Mouse (Mus musculus): ENCODE results near the gene Gpr156. TPM values are rescaled to one million over a fixed set of nuclear protein-coding genes. Genes with fewer than 3 reads are reported as not detected.
A peak's percentile ranks its signal among the peaks of the same experiment; 100 is the strongest.

Gene Gpr156
- total RNA-seq (2021), result under 1 TPM in 1 of 2 experiments, not detected in 1; 0.07 TPM
- long read RNA-seq, experiment 1, result 0 reads
- long read RNA-seq, experiment 2, result 0 reads

DNA sequence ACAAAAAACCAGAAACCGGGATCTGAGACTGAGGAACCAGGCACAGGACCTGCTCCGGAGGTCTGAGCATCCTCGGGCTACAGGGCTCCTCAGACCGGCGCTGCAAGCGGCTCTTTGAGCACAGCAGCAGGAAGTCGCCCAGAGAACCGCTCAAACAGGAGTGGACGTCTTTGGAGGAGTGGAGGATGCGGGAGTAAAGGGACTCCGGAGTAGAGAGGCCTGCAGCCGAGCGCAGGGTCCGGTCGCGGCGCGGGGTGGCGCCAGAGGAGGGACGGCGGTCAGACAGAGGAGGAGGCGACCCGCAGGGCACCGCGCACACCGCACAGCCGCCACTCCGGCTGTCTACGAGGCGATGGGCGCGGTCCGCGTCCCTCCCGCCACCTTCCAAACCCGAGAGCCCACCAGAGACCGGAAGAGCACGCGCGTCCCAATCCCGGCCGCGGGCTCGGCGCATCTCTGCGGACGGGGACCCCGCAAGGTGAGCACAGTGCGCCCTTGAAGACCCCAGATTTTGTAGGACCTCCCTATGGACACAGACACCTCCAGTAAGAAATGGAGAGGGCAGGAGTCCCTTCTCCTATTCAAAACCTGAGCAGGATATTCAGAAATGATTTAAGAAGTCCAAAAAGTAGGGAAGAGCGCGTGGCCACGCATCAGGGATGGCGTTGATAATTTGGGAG, at the start of gene Gpr156:
Gene Gpr156 (plus strand): TSS at position 359 of the 680 bp plus-strand sequence.
- peak; percentile 55 to 63 for DNase-seq

DNA sequence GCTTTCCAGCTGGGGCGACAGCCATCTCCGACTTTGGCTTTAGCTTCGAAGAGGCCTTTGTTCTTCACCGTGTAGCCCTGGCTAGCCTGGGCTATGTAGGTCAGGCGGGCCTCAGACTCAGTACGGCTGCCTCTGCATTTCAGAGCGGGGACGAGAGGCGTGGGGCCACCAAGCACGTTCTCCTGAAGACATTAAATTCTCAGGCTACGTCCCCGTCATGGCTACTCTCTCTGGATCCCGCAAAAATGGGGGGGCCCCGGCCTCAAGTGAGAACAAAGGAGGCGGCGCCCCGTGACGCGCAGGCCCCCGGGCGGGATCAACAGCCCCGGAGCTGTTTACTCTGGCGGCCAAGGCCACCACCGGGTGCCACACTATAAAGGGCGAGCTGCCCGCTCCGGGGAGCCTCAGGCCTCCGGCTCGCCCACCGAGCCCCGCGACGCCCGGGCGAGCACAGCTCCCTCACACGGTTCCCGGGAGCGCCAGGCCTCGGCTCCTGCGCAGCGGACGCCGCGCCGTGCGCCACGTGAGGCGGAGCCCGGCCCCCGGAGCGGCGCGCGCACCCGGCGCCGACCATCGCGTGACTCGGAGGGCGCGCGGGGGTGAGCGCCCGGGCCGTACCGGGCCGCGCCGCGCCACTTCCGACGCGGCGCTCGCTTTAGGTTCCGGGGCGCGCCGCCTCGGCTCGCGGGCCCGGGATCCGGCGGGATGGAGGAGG, 48.3 kb upstream of the Gpr156 start, which contains the start of gene Lrrc58:
Gene Lrrc58 (plus strand): TSS at position 599 of the 715 bp plus-strand sequence.
- peak; percentile 90 to 93 for DNase-seq
- intact Hi-C loops (cut with DNase I), result loop anchor here (2.0 to 5.0 kb wide), 4 partner anchors 56 to 219 kb away; partner anchors contain the start of gene Gsk3b

More for the DNA sequence above, at the start of gene Gpr156:
- intact Hi-C loops (cut with DNase I), result no loop called here

DNA sequence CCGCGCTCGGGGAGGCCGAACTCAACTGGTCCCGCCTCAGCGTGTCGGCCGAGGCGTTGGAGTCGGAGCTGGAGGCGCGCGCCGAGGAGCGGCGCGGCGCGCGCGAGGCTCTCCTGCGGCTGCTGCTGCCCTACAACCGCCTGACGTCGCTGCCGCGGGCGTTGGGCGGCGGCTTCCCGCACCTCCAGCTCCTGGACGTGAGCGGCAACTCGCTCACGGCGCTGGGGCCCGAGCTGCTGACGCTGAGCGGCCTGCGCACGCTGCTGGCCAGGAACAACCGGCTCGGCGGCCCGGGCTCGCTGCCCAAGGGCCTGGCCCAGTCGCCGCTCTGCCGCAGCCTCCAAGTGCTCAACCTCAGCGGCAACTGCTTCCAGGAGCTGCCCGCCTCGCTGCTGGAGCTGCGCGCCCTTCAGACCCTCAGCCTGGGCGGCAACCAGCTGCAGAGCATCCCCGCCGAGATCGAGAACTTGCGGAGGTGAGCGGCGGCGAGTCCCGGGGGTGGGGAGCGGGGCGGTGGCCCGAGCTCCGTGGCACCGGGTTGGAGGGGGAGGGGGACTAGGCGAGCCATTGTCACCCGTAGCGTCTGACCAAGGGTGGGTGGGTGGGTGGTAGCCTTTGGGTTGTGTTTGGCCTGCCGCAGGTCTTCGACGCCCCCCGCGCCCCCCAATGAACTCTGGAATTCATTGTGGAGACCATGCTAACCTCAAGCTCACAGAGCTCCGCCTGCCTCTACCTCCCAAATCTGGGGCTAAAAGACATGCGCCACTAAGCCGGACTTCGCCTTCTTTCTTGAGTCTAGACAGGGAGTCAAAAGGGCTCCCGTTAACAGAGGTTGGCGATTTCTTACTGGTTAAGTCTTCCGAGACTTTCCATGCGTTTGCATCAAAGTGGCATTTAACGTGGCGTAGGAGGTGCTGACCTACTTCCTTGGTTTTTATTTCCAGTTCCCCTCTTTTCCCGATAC, 47.5 kb upstream of the Gpr156 start:
- intact Hi-C loops (cut with DNase I), result loop anchor here (2.0 to 5.0 kb wide), 4 partner anchors 56 to 219 kb away; partner anchors contain the start of gene Gsk3b
- DNase-seq, result peak in 1 of 2 experiments; percentile 70

DNA sequence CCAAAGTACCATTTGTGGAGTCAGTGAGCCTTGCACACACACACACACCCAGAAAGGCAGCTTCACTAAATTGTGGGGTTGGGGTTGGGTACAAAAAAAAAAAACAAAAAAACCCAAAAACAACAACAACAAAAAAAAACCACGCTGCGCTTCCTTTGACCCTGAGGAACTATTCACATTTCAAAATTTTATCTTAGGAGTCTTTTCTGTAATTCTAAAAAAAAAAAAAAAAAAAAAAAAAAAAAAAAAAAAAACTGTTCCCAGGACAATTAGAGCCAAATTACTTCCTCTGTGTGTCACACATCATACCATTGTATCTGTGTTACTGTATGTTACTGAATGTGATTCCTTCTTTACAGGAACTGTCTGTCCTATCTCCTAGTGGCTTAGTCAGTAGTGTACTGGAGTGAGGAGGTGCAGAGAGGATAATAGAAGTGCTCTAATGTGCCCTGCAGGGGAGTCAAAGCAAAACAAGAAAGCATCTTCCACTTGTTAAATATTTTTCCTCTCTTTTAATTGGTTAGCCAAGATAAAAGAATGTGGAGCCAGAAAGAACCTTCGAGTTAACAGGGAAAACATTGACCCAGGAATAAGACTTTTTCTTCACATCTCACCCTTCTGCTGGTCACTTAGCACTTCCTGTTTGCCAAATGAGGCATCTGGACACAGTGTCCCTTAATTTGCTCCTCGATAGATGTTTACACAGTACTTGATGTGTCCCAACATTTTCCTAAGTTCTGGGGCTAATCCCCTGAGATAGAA, 46.6 kb upstream of the Gpr156 start:
- DNase-seq, result no peak

DNA sequence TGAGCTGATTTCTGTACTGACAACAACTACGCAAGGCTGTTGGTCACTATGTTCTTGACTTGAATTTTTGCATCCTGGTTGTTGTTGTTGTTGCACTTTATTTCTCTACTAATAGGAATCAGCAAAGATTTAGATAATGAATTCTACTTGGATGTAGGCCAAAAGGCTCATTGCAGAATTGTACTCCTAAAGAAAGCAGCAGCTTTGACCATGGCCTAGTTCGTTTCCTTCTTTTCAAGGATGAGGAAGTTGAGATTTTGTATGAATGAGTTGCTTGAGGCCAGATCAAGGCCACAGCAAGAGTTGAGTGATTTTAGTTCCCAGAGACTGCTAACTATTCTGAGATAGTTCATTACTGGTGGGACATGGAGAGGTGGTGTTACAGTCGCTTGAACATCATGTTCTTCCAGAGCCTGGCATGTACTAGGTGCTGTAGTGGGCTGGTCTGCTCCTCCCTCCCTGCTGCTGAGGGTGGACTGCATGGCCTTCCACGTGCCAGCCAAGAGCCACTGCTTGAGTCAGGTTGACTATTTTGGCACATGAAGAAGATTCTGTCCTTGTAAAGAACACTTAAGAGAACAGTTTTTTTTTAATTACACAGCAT, 45.1 kb upstream of the Gpr156 start:
- intact Hi-C loops (cut with DNase I), result no loop called here
- peak in 1 of 2 experiments; percentile 37 for DNase-seq

More for the DNA sequence above, 46.6 kb upstream of the Gpr156 start:
- intact Hi-C loops (cut with DNase I), result loop anchor here (2.0 to 5.0 kb wide), 4 partner anchors 57 to 218 kb away; partner anchors contain the start of gene Gsk3b

DNA sequence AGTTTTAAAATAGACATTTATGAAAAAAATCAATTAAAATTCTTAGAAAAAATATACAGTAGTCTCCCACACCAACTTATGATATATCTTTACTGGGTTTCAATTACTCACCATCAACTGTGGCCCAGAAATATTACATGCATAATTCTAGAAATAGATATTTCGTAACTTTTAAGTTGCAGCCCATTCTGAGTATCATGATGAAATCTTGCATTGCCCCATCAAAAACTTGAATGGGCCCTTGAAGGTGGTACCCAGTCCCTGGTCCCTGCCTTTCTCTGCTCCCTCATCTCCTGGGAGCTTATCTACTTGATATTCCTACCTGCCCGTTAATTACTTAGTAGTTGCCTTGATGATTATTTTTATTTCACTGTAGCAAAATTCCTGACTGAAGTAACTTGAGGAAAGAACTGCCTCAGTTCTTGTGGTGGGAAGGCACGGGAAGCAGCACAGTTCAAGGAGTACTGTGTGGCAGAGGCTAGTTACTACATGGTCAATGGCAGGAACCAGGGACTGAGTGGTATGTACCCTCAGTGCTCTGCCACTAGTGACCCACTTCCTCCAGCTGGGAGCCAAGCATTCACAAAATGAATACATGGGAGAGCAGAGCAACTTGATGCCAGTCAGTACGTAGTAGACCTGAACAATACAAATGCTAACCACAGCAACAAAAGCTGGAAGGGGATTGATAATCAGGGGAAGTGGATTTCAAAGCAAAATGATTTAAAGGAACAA, 41.6 kb upstream of the Gpr156 start:
- no peak for DNase-seq
- intact Hi-C loops (cut with DNase I), result no loop called here

DNA sequence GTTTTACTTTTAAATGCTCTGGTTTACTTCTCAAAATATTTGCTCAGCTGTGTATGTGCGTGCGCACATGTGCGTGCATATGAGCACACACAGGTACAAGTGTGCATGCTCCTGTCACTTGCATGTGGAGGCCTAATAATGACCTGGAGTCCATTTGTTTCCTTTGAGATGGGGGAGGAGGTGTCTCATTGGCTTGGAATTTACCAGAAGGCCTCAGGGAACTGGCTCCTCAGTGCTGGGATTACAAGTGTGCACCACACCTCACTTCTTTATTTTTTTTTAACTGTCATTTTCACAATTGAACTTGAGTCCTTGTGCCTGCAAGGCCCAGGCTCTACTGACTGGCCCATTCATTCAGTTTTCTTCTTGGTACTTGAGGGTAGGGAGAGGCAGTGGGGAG, 38.9 kb upstream of the Gpr156 start:
- intact Hi-C loops (cut with DNase I), result no loop called here
- DNase-seq, result no peak

DNA sequence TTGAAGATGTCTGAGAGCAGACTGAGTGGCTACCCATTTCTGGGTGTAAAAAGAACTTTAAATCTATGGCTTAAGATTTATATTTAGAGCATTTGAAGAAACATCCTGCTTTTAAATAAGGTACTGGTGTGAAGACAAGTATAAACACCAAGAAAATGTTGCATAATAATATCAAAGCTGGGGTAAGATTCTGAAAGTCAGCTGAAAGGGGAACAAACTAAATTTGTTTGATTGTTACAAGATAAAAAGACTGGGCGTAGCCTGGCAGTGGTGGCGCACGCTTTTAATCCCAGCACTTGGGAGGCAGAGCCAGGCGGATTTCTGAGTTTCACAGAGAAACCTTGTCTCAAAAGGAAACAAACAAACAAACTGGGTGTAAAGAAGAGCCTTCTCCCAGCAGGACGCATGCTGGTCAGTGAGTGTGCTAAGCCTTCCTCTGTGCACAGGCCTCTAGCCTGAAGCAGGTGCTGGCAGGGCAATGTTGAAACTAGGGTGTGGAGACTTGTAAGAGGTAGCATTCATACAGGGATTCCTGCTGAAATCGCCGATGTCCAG, 37.3 kb upstream of the Gpr156 start:
- DNase-seq, result no peak
- intact Hi-C loops (cut with DNase I), result no loop called here

DNA sequence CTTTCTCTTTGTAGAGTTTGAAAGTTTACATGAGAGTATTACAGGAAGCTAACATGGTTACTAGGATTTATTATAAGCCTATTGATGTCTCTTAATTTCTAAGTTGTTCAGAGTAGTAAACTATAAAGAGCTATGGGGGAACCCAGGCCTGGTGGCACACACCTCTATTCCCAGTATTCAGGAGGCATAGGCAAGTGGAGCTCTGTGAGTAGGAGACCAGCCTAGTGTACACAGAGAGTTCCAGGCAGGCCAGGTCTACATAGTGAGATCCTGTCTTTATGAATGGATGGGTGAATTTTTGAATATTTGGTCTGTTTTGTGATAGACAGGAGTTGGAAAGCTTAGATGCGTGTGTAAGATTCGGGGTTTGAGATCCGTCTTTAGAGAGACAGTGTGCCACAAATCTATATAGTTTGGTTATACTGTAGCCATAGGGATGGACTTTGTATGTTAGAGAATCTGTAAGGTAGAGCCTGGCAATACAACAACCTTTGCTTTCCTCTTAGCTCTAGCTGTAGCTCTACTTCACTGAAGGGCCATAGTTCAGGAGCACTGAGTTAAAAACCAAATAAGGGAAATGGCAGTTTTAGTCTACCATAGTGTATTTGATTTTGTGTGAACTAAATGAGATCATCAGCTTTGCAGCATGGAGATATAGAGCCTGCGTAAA, 36.4 kb upstream of the Gpr156 start:
- intact Hi-C loops (cut with DNase I), result no loop called here
- no peak for DNase-seq

DNA sequence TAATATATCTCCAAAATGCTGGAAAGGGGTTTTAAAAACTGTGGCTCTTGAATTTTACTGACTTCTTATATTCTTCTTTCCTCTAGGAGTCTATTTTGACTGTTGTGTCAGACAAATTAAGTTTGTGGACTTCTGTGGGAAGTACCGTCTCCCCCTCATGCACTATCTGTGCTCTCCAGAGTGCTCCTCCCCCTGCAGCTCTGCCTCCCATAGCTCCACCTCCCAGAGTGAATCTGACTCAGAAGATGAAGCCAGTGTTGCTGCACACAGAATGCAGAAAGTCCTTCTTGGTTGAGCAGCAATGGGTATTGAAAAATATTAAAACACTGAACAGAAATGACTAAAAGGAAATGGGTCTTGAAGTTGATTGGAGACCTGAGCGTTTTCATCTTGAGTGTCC, 35.1 kb upstream of the Gpr156 start:
- intact Hi-C loops (cut with DNase I), result no loop called here
- no peak for DNase-seq

DNA sequence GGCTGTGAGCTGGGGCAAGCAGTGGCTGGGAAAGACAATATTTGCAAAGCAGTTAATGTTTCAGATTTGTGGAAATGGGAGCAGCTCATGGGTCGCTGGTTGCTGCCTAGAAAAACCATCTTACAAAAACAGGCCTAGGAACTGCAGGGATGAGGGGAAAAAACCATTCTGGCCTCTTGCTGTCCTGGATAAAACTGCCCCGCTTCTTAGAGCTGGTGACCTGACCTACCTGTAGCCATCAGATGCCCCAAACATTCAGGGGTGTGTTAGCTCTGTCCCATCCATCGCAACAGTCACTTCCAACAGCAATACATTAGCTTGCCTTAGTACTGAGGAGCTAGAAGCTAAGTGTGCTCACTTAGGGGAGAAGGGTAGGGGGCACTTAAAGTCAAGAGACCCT, 27.3 kb upstream of the Gpr156 start:
- no peak for DNase-seq
- intact Hi-C loops (cut with DNase I), result no loop called here

DNA sequence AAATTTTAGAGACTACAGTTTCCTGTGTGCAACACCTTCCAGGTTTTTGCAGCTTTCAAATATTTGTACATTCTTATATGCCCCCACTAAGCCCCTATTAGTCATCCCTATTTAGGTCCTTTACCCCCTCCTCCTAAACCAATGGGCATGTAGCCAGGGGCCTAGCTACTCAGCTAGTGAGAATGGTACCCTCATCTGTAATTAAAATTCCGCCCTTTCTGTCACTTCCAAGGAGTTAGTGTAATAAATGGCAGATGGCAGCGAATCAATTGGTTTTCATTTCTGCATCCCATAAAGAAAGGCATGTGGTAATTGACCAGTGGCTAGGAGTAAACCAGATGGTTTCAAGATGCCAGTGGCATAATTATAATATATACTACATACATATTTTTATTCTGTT, 23.6 kb upstream of the Gpr156 start:
- DNase-seq, result no peak
- intact Hi-C loops (cut with DNase I), result no loop called here

DNA sequence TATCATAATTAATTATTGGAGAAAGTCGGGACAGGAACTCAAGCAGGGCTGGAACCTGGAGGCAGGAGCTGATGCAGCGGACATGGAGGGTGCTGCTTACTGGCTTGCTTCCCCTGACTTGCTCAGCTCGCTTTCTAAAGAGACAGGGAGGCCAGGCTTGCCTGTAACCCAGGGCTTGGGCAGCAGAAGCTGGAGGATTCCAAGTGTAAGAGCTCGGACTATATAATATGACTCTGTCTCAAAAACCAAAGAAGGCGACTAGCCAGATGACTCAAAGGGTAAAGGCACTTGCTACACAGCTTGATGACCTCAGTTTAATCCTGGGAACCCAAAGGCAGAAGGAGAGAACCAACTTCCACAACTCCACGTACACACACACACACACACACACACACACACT, 22.9 kb upstream of the Gpr156 start:
- no peak for DNase-seq
- intact Hi-C loops (cut with DNase I), result no loop called here

DNA sequence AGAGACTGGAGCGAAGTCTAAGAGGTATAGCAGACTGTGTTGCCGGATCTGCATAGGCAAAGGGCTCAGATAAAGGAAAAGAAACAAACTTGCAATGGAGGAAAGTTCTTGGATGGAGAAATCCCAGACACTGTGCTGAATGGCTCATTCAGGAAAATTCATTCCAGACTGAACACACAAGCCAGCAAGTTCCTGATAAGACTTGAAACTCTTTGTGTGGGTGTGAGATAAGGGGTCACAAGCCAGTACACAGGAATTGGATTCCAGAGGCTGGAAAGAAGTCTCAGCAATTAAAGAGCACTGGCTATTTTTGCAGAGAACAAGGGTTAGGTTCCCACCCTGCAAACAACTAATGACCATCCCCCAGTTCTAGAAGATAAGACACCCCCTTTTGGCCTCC, 22.4 kb upstream of the Gpr156 start:
- DNase-seq, result no peak
- intact Hi-C loops (cut with DNase I), result no loop called here

DNA sequence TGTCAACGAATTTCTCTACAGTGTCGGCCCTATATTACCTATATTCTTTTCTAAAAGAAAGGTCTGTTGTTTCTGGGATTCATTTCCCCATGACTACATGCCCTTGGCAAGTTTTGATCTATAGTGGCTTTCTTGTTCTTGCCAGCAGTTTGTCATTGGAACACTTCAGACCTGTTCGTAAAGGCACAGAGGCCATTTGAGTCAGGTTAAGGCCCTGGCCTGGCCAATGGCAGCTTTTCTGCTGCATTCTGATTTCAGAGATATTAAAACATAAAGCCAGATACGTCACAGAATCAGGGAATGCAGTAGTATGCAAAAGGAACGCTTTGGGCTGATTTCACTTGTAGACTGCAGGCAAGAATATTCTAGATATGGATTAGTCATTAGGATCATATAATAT, 17.5 kb upstream of the Gpr156 start:
- intact Hi-C loops (cut with DNase I), result no loop called here

DNA sequence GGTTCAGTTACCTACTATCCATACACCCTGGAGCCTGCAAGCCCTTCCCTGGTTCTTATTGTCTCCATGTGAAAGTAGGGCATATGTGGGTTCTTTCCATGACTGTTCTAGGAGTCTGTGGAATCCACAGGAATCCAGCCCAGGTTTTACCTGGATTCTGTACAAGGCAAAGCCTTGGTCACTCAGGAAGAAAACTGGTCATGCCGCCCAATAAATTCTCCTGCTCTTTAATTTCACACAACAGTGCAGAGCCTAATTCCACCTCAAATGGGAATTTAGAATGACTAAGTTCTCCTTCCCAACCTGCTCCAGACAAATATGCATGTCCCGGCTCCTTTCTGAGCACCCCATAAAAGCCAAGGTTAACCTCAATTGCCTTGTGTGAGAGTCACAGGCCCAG, 16.9 kb upstream of the Gpr156 start:
- intact Hi-C loops (cut with DNase I), result no loop called here
- DNase-seq, result no peak

More for the DNA sequence above, 17.5 kb upstream of the Gpr156 start:
- DNase-seq, result no peak

DNA sequence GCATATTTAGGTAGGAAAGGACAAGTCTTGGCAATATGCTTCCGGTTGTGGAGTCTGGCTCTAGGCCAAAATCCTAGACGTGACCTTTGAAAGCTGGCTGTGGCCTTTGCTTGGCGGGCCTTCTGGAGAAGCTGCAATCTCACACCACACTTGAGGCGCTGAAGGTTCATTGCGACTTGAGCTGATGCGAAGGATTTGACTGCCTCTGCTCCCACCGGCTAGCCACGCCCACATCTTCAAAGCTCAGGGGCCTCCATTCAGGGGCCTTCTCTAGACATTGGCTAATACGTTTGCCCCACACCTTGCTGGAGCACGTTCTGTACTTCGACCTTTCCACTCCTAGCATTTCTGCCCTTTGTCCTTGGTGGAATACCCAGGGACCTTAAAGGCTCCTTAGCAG, 15.0 kb upstream of the Gpr156 start:
- intact Hi-C loops (cut with DNase I), result no loop called here
- no peak for DNase-seq

DNA sequence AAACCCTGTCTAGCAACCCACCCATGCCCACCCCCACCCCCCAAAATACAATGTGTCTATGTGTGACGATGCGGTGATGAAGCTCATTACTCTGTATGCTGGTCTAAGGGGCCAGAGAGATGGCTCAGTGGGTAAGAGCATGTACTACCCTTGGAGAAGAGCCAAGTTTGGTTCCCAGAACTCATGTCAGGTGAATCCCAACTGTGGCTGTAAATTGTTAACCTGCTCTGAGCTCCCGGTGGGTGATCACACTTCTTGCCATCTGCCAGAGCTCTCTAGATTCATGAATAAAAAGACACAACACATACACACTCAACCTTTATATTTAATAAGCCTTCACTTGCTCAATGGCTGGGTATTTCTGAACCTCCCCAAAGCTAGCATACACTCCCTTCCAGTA, 9.8 kb upstream of the Gpr156 start:
- no peak for DNase-seq
- intact Hi-C loops (cut with DNase I), result no loop called here
